Mouse (Mus musculus) gastrocnemius, adult 2 months (tissue): ENCODE results near the gene Vps51. TPM values are rescaled to one million over a fixed set of nuclear protein-coding genes. Genes with fewer than 3 reads are reported as not detected.

Experiments
- DNase-seq: peaks from one replicate; pipeline ENCODE4 v3.0.0; 2022
- H3K27ac ChIP-seq: fragments of 200-600 bp; 2 replicates; pipeline ENCODE4 v1.8.1; 2022; ENCODE audit warnings: mild to moderate bottlenecking
- H3K4me3 ChIP-seq: fragments of 200-600 bp; 2 replicates; pipeline ENCODE4 v1.8.1; 2022; ENCODE audit warnings: mild to moderate bottlenecking, moderate library complexity
- CTCF ChIP-seq: fragments of 200-600 bp; IDR thresholded peaks from 2 replicates; pipeline ENCODE4 v1.8.1; 2022; ENCODE audit warnings: antibody characterized with exemption, mild to moderate bottlenecking, moderate library complexity
- intact Hi-C: fragments of 180-260 bp; cut with DNase I; formaldehyde crosslinking; loops from one replicate; pipeline ENCODE4 v1.15.1; 2025
- total RNA-seq, 2 experiments: library from RNA; stranded (reverse); gene quantifications; 2 replicates each; pipeline ENCODE4 v1.2.3; 2021

Gene Vps51
- total RNA-seq, 2 experiments from 2014 or later = 20.6 to 23.9 TPM

DNA sequence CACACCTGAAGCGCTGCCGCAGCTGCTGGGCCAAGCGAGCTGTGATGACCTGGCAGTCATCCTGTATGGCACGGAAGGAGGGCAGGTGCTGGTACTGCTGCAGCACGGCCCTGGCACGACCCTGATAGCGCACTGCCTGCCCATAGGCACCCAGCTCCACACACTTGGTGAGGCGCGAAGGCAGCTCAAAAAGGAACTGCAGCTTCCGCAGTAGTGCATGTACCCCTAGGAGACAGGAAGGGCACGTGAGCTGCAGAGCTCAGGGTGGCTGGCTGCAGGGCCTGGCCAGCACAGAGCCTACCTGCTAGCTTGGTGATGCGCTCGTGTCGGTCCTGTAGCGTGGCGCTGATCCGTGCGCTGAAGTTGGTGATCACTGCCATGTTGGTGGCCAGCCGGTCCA is 5.8 kb downstream of the Vps51 start:
- Histone ChIP-seq H3K4me3 (no peak overlapping the region), H3K27ac (no peak overlapping the region)
- DNase-seq = no peak
- intact Hi-C loops = no loop called here
- TF ChIP-seq CTCF = no peak

DNA sequence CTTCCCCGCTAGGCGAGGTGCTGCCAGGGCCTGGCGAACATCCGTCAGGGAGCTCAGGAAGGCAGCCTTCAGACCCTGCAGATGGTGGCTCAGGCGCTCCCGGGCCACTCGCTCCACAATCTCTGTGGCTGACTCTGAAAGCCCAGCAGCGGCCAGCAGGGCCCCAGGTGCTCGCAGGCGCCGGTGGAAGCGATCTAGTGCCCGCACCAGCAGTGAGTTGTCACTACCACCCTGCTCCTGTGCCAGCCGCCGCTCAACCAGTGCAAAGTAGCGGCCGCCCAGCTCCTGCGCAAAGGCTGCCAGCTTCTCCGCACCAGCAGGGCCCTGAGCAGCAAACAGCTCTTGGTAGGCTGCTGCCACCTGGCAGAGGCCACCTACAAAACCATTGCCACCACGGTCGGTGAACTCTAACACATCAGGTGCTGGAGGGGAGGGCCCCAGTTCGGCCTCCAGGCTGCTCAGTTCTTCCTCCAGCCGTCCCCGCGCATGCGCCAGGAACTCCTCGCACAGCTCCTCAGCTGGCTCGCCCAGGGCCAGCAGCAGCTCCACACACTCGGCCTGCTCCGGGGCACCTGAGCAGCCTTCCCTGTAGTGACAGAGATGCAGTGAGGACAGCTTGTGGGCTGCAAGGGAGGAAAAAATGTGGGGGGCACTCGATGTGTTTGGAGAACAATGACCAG is 6.3 kb downstream of the Vps51 start:
- TF ChIP-seq CTCF = no peak
- DNase-seq = no peak
- Histone ChIP-seq H3K27ac (no peak overlapping the region), H3K4me3 (no peak overlapping the region)
- intact Hi-C loops = no loop called here

DNA sequence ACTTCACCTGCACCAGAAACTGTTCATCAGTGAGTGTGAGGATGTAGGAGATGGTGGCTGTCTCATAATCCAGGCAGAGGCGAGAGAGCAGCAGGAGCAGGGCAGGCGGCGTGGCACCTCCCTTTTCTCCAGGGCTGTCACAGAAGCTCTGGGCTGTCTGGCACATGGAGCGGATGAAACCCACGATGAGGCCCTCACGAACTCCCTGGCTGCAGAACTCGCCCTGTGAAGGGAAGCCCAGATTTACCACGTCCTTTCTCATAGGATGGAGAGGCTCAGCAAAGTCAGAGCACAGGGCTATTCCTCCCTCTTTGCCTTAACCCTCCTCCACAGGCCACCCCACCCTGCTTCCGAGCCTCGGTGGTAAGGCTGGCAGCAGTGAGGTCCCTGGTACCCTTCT is 7.2 kb downstream of the Vps51 start:
- no peak overlapping the region for H3K27ac ChIP-seq
- DNase-seq = no peak
- TF ChIP-seq CTCF = no peak
- intact Hi-C loops = no loop called here
- H3K4me3 ChIP-seq = no peak overlapping the region

DNA sequence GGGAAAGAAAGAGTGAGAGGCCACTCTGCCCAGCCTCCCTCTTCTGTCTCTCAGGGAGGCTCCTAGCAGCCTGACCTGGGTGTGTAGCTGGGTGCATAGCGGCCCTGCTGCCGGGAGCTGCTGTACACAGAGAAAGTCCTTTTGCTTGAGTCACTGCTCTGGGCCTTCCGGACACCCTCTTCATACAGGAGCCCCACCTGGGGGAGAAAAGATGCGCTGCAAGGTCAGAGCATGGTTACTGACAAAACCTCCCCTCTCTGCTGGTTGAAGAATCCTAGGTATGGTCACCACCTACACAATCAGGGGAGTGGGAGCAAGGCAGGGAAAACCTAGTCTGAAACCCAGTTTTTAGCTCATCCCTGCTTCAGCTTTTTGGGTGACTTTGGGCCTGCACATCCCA is 8.1 kb downstream of the Vps51 start:
- no peak for DNase-seq
- intact Hi-C loops = no loop called here
- Histone ChIP-seq H3K4me3 (no peak overlapping the region), H3K27ac (no peak overlapping the region)
- no peak for TF ChIP-seq CTCF

DNA sequence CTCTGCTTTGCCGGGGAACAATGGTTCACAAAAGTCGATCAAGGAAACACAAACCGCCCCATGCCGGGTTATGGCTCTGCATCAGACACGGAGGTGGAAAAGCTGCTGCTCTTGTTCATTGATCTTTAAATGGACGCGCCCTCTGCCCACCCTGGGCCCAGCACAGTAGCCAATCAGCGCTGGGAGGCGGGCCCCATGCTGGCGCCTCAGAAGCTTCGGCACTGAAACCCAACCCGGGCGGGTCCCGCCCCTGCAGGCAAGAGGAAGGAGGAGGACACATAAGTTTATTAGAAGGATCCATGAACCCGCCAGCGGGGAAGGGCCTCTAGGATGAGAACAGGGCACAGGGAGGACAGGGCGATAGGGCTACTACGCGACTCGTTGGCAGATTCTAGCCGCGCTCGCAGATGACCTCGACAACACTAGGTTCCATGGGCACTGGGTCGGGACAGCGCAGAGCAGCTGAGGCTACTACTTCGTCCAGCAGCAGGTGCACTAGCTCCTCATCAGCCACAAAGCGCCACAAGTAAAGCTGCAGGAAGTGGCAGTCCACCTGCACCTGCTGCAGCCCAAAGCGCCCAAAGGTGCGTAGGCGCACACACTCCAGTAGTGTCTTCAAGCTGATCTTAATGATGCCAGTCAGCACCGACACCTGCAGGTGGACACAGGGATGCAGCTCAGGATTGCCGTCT is 9.2 kb downstream of the Vps51 start, which contains the start of gene Tm7sf2:
TSS of gene Tm7sf2 (minus strand) at position 650 of the 692 bp plus-strand sequence.
- Histone ChIP-seq H3K4me3 (peak within 1 kb of the TSS; percentile 66), H3K27ac (peak within 1 kb of the TSS; percentile 67)
- peak; percentile 95 for DNase-seq
- no peak for TF ChIP-seq CTCF
- intact Hi-C loops = no loop called here

DNA sequence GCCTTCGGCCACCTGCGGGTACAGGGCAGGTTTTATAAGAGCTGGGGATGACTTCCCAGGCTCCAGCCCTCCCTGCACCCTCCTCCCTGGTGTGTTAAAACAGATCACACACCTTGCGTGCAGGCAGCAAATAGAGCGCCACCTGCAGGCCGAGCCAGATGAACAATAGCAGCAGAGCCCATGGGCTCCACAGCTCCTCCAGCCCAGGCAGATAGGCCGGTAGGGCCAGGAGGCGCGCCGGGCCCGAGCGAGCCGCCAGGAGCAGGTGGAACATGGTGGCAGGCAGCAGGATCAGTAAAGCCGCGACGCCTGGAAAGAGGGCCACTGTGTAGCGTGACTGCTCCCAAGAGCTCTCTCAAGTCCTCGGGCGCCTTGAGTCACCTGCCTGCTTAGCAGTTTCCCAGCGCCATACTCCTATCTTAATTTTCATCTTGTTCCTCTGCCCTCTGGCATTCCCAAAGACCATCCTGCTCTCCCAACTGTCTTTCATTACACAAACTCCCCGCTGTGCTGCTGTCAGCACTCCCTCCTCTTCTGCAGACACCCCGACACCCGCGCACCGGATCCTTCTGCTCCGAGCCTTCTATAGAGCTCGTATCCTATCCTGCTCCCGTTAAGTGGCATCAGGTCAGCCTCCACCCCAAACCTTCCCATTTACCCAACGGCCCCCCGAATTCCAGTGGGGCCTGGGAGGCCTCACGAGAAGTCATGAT is 9.9 kb downstream of the Vps51 start:
- TF ChIP-seq CTCF = peak; percentile 89
- peak; percentile 87 for DNase-seq
- peak overlapping the region; percentile 66 for H3K4me3 ChIP-seq
- intact Hi-C loops = no loop called here
- H3K27ac ChIP-seq = peak overlapping the region; percentile 67

DNA sequence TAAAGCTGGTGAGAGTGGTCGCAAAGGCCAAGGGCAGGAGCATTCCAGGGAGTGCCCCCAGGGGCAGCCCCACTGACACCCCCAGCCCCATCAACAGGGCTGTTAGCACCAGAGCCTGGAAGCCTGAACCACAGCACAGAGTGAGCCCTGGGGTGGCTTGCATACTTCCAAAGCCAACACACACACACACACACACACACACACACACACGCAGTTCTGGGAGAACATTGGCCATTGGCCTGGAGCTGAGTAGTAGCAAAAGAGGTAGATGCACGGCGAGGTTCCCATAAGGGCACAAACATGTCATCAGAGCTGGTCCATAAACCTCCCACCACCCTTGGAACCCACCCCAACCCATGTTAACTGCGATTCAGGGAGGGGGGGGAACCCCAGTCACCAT is 10.5 kb downstream of the Vps51 start:
- DNase-seq = no peak
- peak overlapping the region; percentile 67 for H3K27ac ChIP-seq
- TF ChIP-seq CTCF = no peak
- intact Hi-C loops = no loop called here
- H3K4me3 ChIP-seq = peak overlapping the region; percentile 66

DNA sequence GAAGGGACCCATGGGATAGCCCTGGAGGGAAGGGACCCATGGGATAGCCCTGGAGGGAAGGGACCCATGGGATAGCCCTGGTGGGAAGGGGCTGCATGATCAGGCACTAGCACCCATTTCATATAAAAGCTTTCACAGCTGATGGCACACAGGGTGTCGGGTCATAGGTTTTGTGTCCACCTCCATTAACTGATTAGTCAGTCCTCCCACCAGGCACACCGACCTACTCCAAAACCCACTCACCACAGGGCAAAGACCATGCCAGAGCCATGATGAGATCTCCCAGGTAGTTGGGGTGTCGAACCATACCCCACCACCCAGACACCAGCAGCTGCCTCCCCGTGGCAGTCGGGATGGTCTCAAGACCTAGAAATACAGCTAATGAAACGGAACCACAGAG is 13.9 kb downstream of the Vps51 start:
- DNase-seq = no peak
- TF ChIP-seq CTCF = no peak
- no peak overlapping the region for H3K27ac ChIP-seq
- intact Hi-C loops = no loop called here
- H3K4me3 ChIP-seq = no peak overlapping the region

DNA sequence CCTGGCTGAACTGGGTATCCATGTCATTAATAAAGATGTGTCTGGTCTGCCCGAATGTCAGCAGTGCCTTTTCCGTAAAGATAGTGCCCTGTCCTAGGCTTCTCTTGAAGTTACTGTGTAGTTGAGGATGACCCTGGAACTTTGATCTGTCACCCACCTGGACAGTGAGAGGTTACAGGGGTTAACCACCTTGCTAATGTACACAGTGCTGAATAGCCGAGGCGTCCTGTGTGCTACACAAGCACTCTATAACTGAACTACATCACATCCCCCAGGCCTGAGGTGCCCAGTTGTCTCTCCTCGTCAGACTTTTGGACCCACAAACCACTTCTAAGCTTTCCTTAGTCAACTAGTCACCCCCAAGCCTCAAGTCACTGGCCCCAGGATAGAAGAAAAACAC is 14.6 kb downstream of the Vps51 start:
- H3K27ac ChIP-seq = peak overlapping the region; percentile 90
- H3K4me3 ChIP-seq = peak overlapping the region; percentile 99
- DNase-seq = no peak
- intact Hi-C loops = no loop called here
- no peak for TF ChIP-seq CTCF

DNA sequence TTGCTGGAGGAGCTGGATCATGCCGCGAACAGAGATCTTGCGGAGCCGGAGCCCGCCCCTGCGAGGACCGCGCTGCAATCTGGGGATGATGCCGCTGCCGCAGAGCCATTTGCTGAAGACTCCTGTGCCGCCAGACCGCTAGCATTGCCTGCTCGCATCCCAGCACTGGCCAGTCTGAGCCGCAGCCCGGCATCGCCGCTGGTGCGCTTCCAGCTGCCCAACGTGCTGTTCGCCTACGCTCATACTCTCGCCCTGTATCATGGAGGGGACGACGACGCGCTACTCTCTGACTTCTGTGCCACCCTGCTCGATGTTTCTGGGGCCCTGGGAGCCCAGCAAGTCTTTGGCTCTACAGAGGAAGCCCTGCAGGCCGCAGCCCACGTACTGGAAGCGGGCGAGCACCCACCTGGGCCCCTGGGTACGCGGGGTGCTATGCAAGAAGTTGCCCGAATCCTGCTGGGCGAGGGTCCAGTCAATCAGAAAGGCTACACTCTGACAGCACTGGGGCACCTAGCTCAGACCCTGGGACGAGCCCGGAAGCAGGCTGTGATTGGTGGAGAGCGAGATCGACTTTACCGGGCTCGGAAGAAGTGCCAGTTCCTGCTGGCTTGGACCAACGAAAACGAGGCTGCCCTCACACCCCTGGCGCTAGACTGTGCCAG is 15.3 kb downstream of the Vps51 start:
- peak; percentile 54 for DNase-seq
- TF ChIP-seq CTCF = no peak
- H3K27ac ChIP-seq = peak overlapping the region; percentile 90
- intact Hi-C loops = loop anchor here (2.0 kb wide), 1 partner anchor 15 kb away; the partner anchor contains the start of gene Vps51
- H3K4me3 ChIP-seq = peak overlapping the region; percentile 99

DNA sequence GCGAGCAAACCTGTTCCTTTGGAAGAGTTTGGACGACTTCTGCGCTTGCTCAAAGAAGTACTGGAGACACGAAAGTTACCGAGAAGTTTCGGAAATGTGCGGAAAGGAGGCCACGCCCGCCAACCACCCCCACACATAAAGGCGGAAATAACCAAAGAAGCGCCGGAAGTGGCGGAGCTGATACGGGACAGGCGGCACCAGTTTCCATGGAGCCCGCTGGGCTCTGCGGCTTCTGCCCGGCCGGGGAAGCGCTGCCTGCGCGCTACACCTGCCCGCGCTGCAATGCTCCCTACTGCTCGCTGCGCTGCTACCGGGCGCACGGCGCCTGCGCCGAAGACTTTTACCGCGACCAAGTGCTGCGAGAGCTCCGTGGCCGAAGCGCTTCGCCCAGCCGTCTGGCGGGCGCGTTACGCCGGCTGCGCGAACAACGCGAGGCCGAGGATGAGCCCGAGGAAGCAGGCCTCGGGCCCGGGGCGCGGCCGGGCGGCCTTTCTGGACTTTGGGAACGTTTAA is 16.0 kb downstream of the Vps51 start, which contains the start of gene Znhit2:
TSS of gene Znhit2 (plus strand) at position 172 of the 513 bp plus-strand sequence.
- H3K27ac ChIP-seq = peak within 1 kb of the TSS; percentile 90
- intact Hi-C loops = loop anchor here (2.0 kb wide), 1 partner anchor 16 kb away; the partner anchor contains the start of gene Vps51
- TF ChIP-seq CTCF = no peak

DNA sequence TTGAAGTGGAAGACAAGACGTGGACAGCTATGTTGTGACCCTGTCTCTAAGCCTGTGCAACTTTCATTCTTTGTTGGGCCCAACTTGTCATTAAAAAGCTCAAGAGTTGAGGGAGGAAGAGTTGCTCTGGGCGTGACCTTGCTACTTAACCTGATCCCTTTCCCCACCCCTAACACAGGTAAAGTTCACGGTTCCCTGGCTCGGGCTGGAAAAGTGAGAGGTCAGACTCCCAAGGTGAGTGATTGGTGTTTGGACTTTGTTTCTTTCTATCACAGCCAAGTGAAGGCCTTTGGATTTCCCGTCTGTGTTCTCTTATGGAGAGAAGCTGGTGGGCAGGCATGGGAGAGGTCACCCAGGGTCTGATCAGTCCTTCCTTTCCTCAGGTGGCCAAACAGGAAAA is 18.1 kb downstream of the Vps51 start:
- no peak for TF ChIP-seq CTCF
- Histone ChIP-seq H3K27ac (peak overlapping the region; percentile 98; the same call in 1 of the 2 replicates), H3K4me3 (peak overlapping the region; percentile 74)
- no peak for DNase-seq
- intact Hi-C loops = no loop called here

More for the DNA sequence above, 16.0 kb downstream of the Vps51 start, which contains the start of gene Znhit2:
- peak within 1 kb of the TSS; percentile 99 for H3K4me3 ChIP-seq
- DNase-seq = peak; percentile 95
